Mouse (Mus musculus): Measurements from ENCODE around the gene Cc2d2b. TPM values are rescaled to one million over a fixed set of nuclear protein-coding genes. Genes with fewer than 3 reads are reported as not detected.

The Cc2d2b gene
- polyA plus RNA-seq, 1 experiment: 3.9 TPM

DNA sequence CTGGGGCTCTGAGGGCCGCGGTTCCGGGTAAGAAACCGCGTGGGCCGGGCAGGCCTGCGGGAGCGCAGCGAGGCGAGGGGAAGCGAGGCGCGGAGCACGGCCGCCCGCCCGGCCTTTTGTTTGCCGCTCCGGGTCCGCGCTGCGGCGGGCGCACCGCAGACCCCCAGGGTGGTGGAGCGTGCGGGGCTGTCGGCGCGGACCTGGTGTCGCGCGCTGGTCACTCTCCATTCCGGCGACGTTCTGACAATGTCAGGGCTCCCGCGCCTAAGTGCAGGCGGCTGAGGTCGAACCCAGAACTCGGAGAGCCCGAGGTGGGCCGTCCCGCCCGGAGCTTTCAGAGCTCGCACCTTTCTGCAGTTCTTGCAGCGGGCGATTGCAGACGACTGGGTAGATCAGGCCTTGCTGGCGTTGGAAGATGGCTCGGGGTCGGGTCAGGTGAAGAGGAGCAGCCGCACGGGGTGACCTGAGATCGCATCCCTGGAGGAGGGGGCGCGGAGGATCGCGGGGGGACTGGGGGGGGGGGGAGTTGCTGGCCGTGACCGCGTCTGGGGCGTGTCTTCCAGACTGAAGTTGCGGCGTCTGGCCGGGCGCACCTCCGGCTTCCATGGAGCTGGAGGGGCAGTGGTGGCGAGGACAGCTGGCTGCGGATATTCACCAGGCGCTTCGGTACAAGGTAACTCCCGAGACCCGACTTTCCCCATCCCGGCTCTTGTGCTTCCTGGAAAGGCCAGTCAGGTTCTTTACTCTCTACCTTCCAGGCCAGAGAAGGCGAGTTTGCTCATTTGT is 83.1 kb downstream of the Cc2d2b start:
- TF ChIP-seq POLR2A (IDR thresholded peaks at IDR 0.05; ENCODE audit: borderline replicate concordance, control insufficient read depth, low read depth, low read length) (no peak), CTCF (IDR thresholded peaks at IDR 0.05; ENCODE audit: control insufficient read depth, insufficient read depth, low read length) (no peak)
- Histone ChIP-seq H3K4me3 (replicated peaks; ENCODE audit: control insufficient read depth, low read depth, low read length) (peak overlapping the region; percentile 76), H3K27ac (ENCODE audit: control insufficient read depth, insufficient read depth, low read depth, low read length, poor library complexity) (peak overlapping the region; percentile 94), H3K4me1 (ENCODE audit: control insufficient read depth, insufficient read depth, low read length) (no peaks in the 10 kb centered on the region; the same call in none of the 2 replicates)
- WGBS: under 1% methylated on average over 75 of the region's 76 CpGs

- Histone ChIP-seq H3K27ac (ENCODE audit: control insufficient read depth, insufficient read depth, low read depth, low read length, poor library complexity) (peak overlapping the region; percentile 94), H3K4me1 (ENCODE audit: control insufficient read depth, insufficient read depth, low read length) (no peaks in the 10 kb centered on the region; the same call in none of the 2 replicates), H3K4me3 (replicated peaks; ENCODE audit: control insufficient read depth, low read depth, low read length) (peak overlapping the region; percentile 76)
- WGBS: 5% methylated on average over 5 of the region's 5 CpGs
- TF ChIP-seq CTCF (IDR thresholded peaks at IDR 0.05; ENCODE audit: control insufficient read depth, insufficient read depth, low read length): no peak
- no peak for TF ChIP-seq POLR2A (IDR thresholded peaks at IDR 0.05; ENCODE audit: borderline replicate concordance, control insufficient read depth, low read depth, low read length)
These were observed 83.8 kb downstream of the Cc2d2b start for GRCm38 (mm10) chr19:40832361-40832760.

DNA sequence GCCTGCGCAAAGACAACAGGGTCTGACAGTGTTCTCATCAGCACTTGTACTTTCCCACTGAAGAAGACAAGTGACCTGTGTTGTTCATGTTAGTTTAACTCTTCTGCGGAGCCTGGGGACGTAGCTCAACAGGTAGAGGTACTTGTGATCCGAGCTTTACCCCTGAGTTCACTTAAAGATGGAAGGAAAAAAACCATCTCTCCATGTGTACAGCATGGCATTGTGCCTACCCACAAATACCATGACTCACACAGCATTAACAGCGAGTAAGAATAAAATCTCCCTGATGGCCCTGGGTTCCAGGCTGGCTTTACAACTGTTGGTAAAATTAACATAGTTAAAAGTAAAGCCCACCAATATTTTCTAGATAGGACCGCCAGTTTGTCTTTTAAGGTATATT is 85.9 kb downstream of the Cc2d2b start:
- Histone ChIP-seq H3K27ac (ENCODE audit: control insufficient read depth, insufficient read depth, low read depth, low read length, poor library complexity) (no peak overlapping the region), H3K4me1 (ENCODE audit: control insufficient read depth, insufficient read depth, low read length) (no peaks in the 10 kb centered on the region; the same call in none of the 2 replicates), H3K4me3 (replicated peaks; ENCODE audit: control insufficient read depth, low read depth, low read length) (no peak overlapping the region)
- 90% methylated on average over 6 of the region's 6 CpGs for WGBS
- TF ChIP-seq POLR2A (IDR thresholded peaks at IDR 0.05; ENCODE audit: borderline replicate concordance, control insufficient read depth, low read depth, low read length) (no peak), CTCF (IDR thresholded peaks at IDR 0.05; ENCODE audit: control insufficient read depth, insufficient read depth, low read length) (no peak)

- H3K27ac ChIP-seq (ENCODE audit: control insufficient read depth, insufficient read depth, low read depth, low read length, poor library complexity): no peak overlapping the region
- 82% methylated on average over 7 of the region's 7 CpGs for WGBS
- no peaks in the 10 kb centered on the region; the same call in none of the 2 replicates for H3K4me1 ChIP-seq (ENCODE audit: control insufficient read depth, insufficient read depth, low read length)
- H3K4me3 ChIP-seq (replicated peaks; ENCODE audit: control insufficient read depth, low read depth, low read length): no peak overlapping the region
- TF ChIP-seq POLR2A (IDR thresholded peaks at IDR 0.05; ENCODE audit: borderline replicate concordance, control insufficient read depth, low read depth, low read length) (no peak), CTCF (IDR thresholded peaks at IDR 0.05; ENCODE audit: control insufficient read depth, insufficient read depth, low read length) (no peak)
These were observed 89.7 kb downstream of the Cc2d2b start for GRCm38 (mm10) chr19:40838205-40838604.

GRCm38 (mm10) chr19:40840303-40840702 is 91.8 kb downstream of the Cc2d2b start:
- Histone ChIP-seq H3K4me1 (ENCODE audit: control insufficient read depth, insufficient read depth, low read length) (no peaks in the 10 kb centered on the region; the same call in none of the 2 replicates), H3K4me3 (replicated peaks; ENCODE audit: control insufficient read depth, low read depth, low read length) (no peak overlapping the region), H3K27ac (ENCODE audit: control insufficient read depth, insufficient read depth, low read depth, low read length, poor library complexity) (no peak overlapping the region)
- TF ChIP-seq POLR2A (IDR thresholded peaks at IDR 0.05; ENCODE audit: borderline replicate concordance, control insufficient read depth, low read depth, low read length) (no peak), CTCF (IDR thresholded peaks at IDR 0.05; ENCODE audit: control insufficient read depth, insufficient read depth, low read length) (no peak)
- 34% methylated on average over 6 of the region's 6 CpGs for WGBS

GRCm38 (mm10) chr19:40841083-40841482 is 92.5 kb downstream of the Cc2d2b start:
- H3K4me3 ChIP-seq (replicated peaks; ENCODE audit: control insufficient read depth, low read depth, low read length): no peak overlapping the region
- TF ChIP-seq CTCF (IDR thresholded peaks at IDR 0.05; ENCODE audit: control insufficient read depth, insufficient read depth, low read length) (no peak), POLR2A (IDR thresholded peaks at IDR 0.05; ENCODE audit: borderline replicate concordance, control insufficient read depth, low read depth, low read length) (no peak)
- no peaks in the 10 kb centered on the region; the same call in 1 of the 2 replicates for H3K4me1 ChIP-seq (ENCODE audit: control insufficient read depth, insufficient read depth, low read length)
- 83% methylated on average over 6 of the region's 6 CpGs for WGBS
- H3K27ac ChIP-seq (ENCODE audit: control insufficient read depth, insufficient read depth, low read depth, low read length, poor library complexity): no peak overlapping the region

- TF ChIP-seq CTCF (IDR thresholded peaks at IDR 0.05; ENCODE audit: control insufficient read depth, insufficient read depth, low read length): no peak
- no peak for TF ChIP-seq POLR2A (IDR thresholded peaks at IDR 0.05; ENCODE audit: borderline replicate concordance, control insufficient read depth, low read depth, low read length)
- H3K4me3 ChIP-seq (replicated peaks; ENCODE audit: control insufficient read depth, low read depth, low read length): no peak overlapping the region
- 85% methylated on average over 13 of the region's 13 CpGs for WGBS
- H3K4me1 ChIP-seq (ENCODE audit: control insufficient read depth, insufficient read depth, low read length): no peaks in the 10 kb centered on the region; the same call in 1 of the 2 replicates
- no peak overlapping the region for H3K27ac ChIP-seq (ENCODE audit: control insufficient read depth, insufficient read depth, low read depth, low read length, poor library complexity)
These were observed 93.0 kb downstream of the Cc2d2b start for GRCm38 (mm10) chr19:40841593-40841992.

DNA sequence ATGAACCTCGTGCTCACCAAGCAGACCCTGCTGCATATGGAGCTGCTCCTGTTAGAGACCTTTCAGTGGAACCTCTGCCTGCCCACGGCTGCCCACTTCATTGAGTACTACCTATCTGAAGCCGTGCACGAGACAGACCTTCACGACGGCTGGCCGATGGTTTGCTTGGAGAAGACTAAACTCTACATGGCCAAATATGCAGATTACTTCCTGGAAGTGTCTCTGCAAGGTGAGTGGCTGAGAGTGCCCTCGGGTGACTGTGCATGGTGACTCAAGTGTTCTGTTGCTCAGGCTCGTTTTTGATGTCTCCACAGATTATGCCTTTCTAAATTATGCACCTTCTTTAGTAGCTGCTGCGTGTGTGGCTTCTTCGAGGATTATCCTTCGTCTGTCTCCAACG is 96.2 kb downstream of the Cc2d2b start:
- Histone ChIP-seq H3K4me1 (ENCODE audit: control insufficient read depth, insufficient read depth, low read length) (no peaks in the 10 kb centered on the region; the same call in 1 of the 2 replicates), H3K4me3 (replicated peaks; ENCODE audit: control insufficient read depth, low read depth, low read length) (no peak overlapping the region), H3K27ac (ENCODE audit: control insufficient read depth, insufficient read depth, low read depth, low read length, poor library complexity) (no peak overlapping the region)
- TF ChIP-seq POLR2A (IDR thresholded peaks at IDR 0.05; ENCODE audit: borderline replicate concordance, control insufficient read depth, low read depth, low read length) (no peak), CTCF (IDR thresholded peaks at IDR 0.05; ENCODE audit: control insufficient read depth, insufficient read depth, low read length) (no peak)
- WGBS: 88% methylated on average over 13 of the region's 13 CpGs
